Mouse (Mus musculus) bone marrow macrophage, adult 2 months (primary cell): ENCODE data around the gene Upk1a. TPM values are rescaled to one million over a fixed set of nuclear protein-coding genes. Genes with fewer than 3 reads are reported as not detected.

Source experiments
- H3K27ac ChIP-seq: 2 replicates; pipeline ENCODE4 v1.5.1; 2012; ENCODE audit warnings: low read depth, low read length; ENCODE audit not compliant: insufficient read depth
- H3K4me1 ChIP-seq: 2 replicates; pipeline ENCODE4 v1.6.1; 2012; ENCODE audit warnings: low read length; ENCODE audit not compliant: control insufficient read depth, insufficient read depth
- H3K4me3 ChIP-seq: 2 replicates; pipeline ENCODE4 v1.5.1; 2012; ENCODE audit warnings: mild to moderate bottlenecking, low read length, moderate library complexity; ENCODE audit not compliant: insufficient read depth
- CTCF ChIP-seq: IDR thresholded peaks from 2 replicates; pipeline ENCODE4 v1.5.1; 2012; ENCODE audit warnings: low read depth, mild to moderate bottlenecking, low read length, moderate library complexity
- POLR2A ChIP-seq: IDR thresholded peaks from 2 replicates; pipeline ENCODE4 v1.6.1; 2012; ENCODE audit warnings: mild to moderate bottlenecking, low read depth, low read length, borderline replicate concordance
- polyA plus RNA-seq: library from polyadenylated mRNA; stranded (reverse); fragments of >200 nt; gene quantifications from 2 replicates; pipeline ENCODE4 v1.2.4, GENCODE M21; 2012; ENCODE audit not compliant: missing spikeins, insufficient read depth, insufficient read length

Upk1a gene
- polyA plus RNA-seq, 1 experiment, result not detected

- peak overlapping the region; percentile 30 for H3K27ac ChIP-seq
- H3K4me1 ChIP-seq, result peaks cover 39% of the 10 kb centered on the region
- TF ChIP-seq CTCF, result no peak
- no peak for TF ChIP-seq POLR2A
- H3K4me3 ChIP-seq, result no peak overlapping the region
Observed at GRCm38 (mm10) chr7:30592772-30593423, 19.7 kb downstream of the Upk1a start.

- Histone ChIP-seq H3K27ac (no peak overlapping the region), H3K4me1 (peaks cover 47% of the 10 kb centered on the region), H3K4me3 (no peak overlapping the region)
- TF ChIP-seq POLR2A (no peak), CTCF (no peak)
Observed at GRCm38 (mm10) chr7:30591605-30591951, 21.1 kb downstream of the Upk1a start.

- peaks cover 47% of the 10 kb centered on the region for H3K4me1 ChIP-seq
- no peak overlapping the region for H3K4me3 ChIP-seq
- TF ChIP-seq POLR2A (no peak), CTCF (no peak)
- no peak overlapping the region for H3K27ac ChIP-seq
Observed at GRCm38 (mm10) chr7:30590927-30591604, 21.6 kb downstream of the Upk1a start.

GRCm38 (mm10) chr7:30589435-30590301 lies 23.0 kb downstream of the Upk1a start:
- peak; percentile 93 for TF ChIP-seq CTCF
- TF ChIP-seq POLR2A, result no peak
- Histone ChIP-seq H3K4me3 (peak overlapping the region; percentile 88), H3K4me1 (peaks cover 43% of the 10 kb centered on the region), H3K27ac (peak overlapping the region; percentile 61)

GRCm38 (mm10) chr7:30588676-30589434 lies 23.8 kb downstream of the Upk1a start, which contains the start of gene Kmt2b:
TSS of gene Kmt2b (minus strand) at chr7:30588726.
- Histone ChIP-seq H3K4me3 (peak within 1 kb of the TSS; percentile 88), H3K27ac (peak within 1 kb of the TSS; percentile 70), H3K4me1 (peaks cover 35% of the 10 kb centered on the region)
- no peak for TF ChIP-seq CTCF
- TF ChIP-seq POLR2A, result 0 out of 2 replicates have a peak, but pooled peaks have one; percentile 19

- no peak for TF ChIP-seq CTCF
- no peak for TF ChIP-seq POLR2A
- Histone ChIP-seq H3K4me1 (peaks cover 27% of the 10 kb centered on the region), H3K4me3 (peak overlapping the region; percentile 87), H3K27ac (peak overlapping the region; percentile 70)
Observed at GRCm38 (mm10) chr7:30587842-30588667, 24.6 kb downstream of the Upk1a start.

GRCm38 (mm10) chr7:30586455-30587020 lies 26.1 kb downstream of the Upk1a start:
- Histone ChIP-seq H3K27ac (no peak overlapping the region), H3K4me1 (peaks cover 14% of the 10 kb centered on the region), H3K4me3 (no peak overlapping the region)
- TF ChIP-seq CTCF, result no peak
- TF ChIP-seq POLR2A, result no peak

GRCm38 (mm10) chr7:30585170-30585569 lies 27.5 kb downstream of the Upk1a start:
- TF ChIP-seq POLR2A (no peak), CTCF (no peak)
- Histone ChIP-seq H3K4me1 (peaks cover 12% of the 10 kb centered on the region), H3K4me3 (no peak overlapping the region), H3K27ac (no peak overlapping the region)

- no peak overlapping the region for H3K4me3 ChIP-seq
- TF ChIP-seq POLR2A (no peak), CTCF (no peak)
- H3K4me1 ChIP-seq, result peaks cover 7% of the 10 kb centered on the region
- H3K27ac ChIP-seq, result no peak overlapping the region
Observed at GRCm38 (mm10) chr7:30584339-30584738, 28.3 kb downstream of the Upk1a start.
